Mouse (Mus musculus) hindlimb bud, embryonic 11.5 days (tissue): ENCODE data around the gene Il27ra.
"Not testable (repeated sequence)": the region's sequence is repeated elsewhere in the genome, so short reads cannot be mapped to it uniquely, and the experiment has no call there.

ENCODE experiments used
- DNase-seq: peaks from one replicate; pipeline ENCODE4 v3.0.0-alpha.2; 2012; ENCODE audit warnings: low read depth, low spot score; ENCODE audit errors: extremely low spot score

Il27ra gene

DNA sequence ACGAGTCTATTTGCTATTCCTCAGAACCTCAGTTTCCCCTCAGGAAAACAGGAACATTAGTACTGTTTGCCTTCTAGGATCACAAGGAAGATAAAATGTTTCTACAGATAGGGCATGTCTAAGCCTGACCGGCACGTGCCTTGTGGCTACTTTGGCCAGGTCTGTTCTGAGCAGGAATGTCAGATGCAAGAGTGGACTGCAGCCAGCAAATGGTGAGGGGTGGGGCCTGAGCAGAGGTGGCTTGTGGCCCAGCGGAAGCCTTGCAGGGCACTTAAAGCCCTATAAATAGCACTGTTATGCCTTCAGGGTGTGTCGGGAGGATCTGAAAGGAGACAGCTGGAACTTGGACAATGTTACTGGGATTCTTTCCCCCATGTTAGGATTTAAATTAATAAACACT lies 19.3 kb downstream of the Il27ra start:
- DNase-seq = no peak

DNA sequence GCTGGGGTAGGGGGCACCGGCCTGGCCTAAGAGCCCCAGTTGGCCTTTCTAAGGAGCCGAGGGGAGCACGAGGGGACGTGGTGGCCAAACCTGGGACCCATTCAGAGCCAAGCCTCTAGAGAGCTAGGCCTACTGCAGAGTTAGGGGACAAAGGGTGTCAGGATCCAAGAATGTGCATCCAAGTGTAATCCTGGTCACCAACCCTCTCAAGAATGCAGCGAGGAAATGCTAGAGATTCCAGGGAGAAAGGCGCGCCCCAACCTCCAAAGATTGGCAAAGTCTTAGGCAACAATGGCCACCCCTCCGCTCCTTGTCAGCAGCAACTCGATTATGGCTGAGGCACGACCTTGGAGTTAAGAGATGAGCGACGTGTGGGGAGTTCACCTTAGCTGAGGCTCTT lies 20.8 kb downstream of the Il27ra start:
- no peak for DNase-seq

- no peak for DNase-seq
Observed at GRCm38 (mm10) chr8:84021096-84021495, 21.3 kb downstream of the Il27ra start, which contains the start of gene Palm3. Gene Palm3, plus strand, starts transcription at chr8:84021471.

GRCm38 (mm10) chr8:84019738-84020137 lies 22.7 kb downstream of the Il27ra start:
- DNase-seq = no peak

DNA sequence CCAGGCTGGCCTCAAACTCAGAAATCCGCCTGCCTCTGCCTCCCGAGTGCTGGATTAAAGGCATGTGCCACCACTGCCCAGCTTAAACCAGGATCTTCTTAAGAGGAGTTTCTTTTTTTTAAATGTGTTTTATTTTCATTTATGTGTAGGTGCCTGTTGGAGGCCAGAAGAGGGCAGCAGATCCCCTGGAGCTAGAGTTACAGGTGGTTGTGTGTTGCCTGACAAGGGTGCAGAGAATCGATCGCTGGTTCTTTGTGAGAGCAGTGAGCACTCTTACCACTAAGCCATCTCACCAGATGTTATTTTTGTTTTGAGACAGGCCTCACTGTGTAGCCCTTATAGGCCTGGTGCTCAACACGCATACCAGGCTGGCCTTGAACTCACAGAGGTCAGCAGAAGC lies 26.6 kb downstream of the Il27ra start:
- DNase-seq = no peak

GRCm38 (mm10) chr8:84012499-84013165 lies 29.8 kb downstream of the Il27ra start:
- DNase-seq = no peak

DNA sequence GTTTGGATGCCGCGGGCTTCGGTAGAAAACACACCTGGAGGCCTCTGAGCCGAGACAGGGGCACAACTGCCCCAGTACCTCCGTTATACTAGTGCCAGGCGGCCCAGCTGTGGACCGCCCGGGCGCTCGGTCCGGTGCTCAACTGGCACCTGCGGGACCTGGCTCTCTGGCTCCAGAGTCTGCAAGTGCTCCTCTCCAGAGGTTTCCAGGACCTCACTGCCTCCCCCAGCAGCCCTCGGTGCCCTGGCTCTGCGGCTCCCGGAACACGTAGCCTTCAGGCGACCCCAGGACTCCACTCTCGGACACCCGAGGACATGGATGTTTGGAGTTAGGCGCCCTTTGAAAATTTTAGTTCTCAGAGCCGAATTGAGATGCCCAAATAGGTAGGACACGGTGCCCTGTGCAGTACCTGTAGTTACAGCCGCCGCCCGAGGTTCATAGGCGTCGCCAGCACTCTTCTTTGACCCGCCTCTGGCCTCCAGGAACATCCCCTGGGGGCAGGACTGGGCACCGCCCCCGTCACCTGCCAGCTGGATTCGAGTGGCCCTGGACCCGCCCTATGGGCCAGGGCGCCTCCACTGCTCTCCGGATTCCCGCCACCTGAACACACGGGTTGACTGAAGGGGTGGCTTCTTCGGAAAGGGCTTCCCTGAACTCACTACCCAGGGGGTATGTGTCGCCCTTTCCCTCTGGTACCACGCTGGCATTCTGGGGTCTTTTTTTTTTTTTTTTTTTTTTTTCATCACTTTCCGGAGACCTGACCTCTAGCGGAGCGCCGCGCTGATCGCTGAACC lies 30.5 kb downstream of the Il27ra start, which contains the start of gene 2210011C24Rik:
Gene 2210011C24Rik (minus strand): TSS at position 467 of the 794 bp plus-strand sequence.
- no peak for DNase-seq

- no peak for DNase-seq
Observed at GRCm38 (mm10) chr8:84010625-84011611, 31.5 kb downstream of the Il27ra start.

DNA sequence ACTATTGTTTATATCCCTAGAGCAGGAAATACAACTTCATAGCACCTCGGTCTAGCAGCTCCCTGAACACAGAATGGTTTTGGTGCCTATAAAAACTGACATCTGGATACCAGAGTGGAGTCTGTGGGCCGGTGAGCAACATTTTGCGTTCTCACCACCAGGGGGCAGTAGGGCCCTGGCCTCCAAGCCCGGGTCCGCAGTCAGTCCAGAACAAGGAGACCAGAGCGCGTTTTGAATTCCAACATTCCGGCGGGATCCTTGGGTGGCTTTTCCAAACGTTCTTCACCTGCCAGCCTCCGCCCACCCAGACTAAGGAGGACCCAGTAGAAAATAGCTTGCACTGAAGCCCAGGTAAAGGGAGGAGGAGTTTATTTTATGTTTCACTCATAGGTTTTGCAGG lies 32.5 kb downstream of the Il27ra start:
- peak; percentile 81 for DNase-seq

DNA sequence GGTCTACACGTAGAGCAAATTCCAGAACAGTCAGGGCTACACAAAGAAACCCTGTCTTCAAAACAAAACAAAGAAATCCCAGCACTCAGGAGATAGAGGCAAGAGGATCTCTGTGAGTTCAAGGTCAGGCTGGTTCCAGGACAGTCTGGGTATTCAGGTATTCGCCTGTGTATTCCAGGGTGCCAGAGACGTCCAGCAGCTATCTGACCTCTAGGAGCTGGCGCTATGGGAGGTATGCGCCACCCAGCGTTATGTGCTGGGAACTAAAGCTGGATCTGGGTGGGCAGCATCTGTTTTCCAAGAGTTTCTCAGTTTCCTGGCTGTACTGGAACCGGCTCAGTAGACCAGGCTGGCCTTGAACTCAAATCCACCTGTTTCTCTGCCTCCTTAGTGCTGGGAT lies 34.0 kb downstream of the Il27ra start:
- no peak for DNase-seq

GRCm38 (mm10) chr8:84005502-84005901 lies 36.9 kb downstream of the Il27ra start:
- not testable (repeated sequence) for DNase-seq

DNA sequence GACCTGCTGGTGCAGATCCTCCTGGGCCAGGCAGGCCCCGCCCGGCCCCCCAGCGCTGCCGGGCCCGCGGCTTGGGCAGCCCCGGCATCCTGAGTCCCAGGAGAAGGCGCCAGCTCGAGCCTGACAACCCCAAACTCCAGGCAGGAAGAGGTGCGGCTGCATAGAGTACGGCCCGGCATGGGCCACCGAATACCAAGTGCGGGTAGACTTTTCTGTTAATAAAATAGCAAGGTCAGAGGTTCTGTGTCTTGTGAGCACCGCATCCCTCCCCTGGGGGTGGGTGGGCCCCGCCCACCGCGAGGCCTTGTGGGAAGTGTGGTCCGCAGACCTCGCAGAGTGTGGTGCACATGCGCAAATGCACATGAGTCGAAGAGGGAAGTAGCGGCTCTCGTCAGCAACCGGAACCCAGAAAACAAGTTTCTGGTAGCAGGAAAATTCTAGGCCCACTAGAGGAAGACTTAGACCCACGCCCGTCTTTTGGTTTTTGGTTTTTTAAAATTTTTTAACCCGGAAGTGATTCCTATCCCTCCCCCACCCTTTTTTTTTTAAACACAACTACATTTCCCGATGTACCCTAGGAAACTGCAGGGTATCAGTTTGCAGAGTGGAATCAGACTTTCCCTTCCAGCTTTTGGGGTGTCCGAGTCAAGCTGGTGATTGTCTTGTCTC lies 37.7 kb downstream of the Il27ra start:
- DNase-seq = peak; percentile 80

GRCm38 (mm10) chr8:84003612-84004246 lies 38.7 kb downstream of the Il27ra start:
- no peak for DNase-seq

DNA sequence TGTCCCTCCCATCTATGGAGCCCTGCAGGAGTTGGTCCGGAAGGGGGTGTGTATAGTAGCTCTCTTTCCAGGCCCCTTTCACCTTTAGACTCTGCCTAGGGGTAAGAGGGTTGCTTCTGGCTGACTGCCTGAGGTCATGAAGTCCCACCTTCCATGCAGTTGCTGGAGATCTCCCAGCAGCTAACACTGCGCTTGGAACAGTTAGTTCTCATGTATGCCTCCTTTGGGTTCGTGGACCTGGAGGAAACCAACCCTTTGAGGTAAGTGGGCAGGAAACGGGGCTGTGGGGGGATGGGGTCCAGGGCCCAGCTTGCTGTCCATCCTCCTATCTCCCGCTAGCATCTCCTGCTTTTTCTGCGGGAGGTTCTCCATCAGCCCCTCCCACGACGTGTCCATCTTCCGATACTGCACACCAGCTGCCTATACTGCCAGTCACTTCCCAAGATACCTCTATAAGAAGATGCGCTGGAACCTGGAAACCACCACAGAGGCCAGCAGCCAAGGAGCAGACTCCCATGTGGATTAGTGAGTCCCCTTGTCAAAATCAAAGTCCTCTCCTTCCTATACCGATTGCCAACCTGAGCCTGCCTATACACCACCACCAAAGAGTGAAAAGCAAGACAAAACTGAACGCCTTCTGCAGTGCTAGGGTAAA lies 39.3 kb downstream of the Il27ra start:
- no peak for DNase-seq

DNA sequence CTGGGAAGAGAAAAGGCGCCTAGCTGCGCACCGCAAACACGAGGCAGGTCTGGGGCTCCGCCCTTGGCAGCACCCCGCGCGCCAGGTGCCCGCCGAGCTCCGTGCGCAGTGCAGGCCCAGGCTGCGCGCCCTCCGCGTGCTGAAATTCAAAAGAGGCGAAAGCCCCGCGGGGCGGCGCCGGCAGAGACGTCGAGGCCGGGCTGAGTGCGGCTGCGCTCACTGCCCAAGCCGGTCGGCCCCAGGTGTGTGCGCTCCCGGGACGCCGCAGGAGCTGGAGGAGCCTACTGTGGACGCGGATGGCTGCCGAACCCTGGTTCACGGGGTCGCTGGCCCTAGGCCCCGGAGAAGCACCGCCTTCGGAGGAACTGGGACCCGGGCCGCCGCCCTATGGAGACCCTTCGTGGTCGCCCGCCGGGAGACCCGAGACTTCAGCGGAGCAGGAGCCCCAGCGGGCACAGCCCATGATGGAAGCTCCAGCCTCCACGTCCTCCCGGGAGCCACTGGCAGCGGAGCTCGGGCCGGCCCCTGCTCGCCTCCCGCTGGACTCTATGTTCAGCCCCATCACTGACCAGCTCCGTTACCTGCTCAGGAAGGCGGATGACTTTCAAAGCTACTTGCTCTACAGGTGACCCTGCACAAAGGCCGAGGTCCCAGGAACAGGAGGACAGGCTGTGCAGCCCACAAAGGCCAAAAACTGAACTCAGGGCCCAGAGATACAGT lies 40.9 kb downstream of the Il27ra start, which contains the start of gene 1700067K01Rik:
Gene 1700067K01Rik (plus strand): TSS at position 222 of the 720 bp plus-strand sequence.
- DNase-seq = no peak

DNA sequence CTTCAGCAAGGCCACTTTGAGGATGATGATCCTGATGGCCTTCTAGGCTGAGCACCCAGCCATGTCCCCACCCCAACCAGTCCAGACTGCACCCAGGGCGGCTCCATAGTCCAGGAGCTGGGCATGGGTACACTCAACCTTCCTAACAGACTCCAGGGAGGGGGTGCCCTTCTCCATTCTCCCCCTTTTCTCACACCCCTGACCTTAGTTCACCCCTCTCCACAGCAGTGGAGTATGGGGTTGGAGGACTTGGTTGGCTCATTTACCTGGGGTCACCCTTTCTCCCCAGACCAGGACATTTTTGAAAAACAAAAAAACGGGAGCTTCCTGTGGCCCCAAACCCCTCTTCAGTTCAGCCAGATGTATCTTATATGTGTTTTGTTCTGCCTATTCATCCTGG lies 42.6 kb downstream of the Il27ra start:
- DNase-seq = no peak

DNA sequence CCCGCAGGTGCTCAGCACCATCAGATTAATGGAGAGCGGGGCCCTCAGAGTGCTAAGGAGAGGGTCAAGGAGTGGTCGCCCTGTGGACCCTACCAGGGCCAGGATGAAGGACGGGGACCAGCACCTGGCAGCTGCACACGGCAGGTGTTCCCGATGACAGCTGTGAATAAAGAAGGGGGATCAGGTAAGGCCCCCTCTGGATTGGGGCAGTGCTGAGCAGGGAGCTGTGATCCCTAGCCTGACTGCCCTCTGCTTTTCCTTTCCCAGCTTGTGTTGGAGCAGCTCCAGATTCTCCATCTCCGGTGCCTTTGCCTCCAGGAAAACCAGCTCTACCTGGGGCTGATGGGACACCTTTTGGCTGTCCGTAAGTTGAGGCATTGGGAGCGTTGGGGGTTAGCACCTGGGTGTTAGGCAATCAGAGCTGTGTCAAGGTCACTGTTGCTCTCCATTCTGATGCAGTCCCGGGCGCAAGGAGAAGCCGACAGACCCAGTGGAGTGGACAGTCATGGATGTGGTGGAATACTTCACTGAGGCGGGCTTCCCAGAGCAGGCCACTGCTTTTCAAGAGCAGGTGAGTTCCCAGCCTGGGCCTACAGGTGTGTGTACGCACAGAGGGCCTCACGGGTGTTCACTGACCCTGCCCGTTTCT lies 43.2 kb downstream of the Il27ra start:
- DNase-seq = no peak
